Mouse (Mus musculus): ENCODE data around the gene Ift43.

Ift43 gene

DNA sequence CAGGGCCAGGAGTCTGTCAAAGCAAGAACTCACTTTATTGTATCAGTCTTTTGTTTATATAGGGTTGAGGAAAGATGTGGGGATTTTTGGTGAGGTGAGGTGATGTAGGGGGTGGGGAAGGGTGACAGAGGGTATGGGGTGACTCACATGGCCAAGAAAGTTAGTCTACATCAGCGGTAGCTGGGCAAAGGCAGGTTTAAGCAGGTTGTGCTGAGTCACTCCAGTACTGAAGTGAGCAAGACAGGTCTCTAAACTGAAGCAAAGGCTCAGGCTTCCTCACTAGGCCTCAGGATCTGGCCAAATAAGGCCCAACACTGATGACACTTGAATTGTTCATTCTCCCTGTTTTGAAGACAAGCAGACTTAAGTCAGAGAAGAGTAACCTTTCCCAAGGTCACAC lies 60.0 kb downstream of the Ift43 start:
- no peak for TF ChIP-seq NANOG (IDR thresholded peaks at IDR 0.05; ENCODE audit: borderline replicate concordance, low read length)
- no peak for TF ChIP-seq CTCF (conservative IDR thresholded peaks at IDR 0.05; ENCODE audit: low read length)
- no peak for TF ChIP-seq POU5F1 (IDR thresholded peaks at IDR 0.05; ENCODE audit: borderline replicate concordance, low read length)
- H3K27me3 ChIP-seq (ENCODE audit: insufficient read depth, low read length), result no peaks in the 10 kb centered on the region
- H3K4me3 ChIP-seq (replicated peaks; ENCODE audit: low read length), result no peak overlapping the region
- H3K36me3 ChIP-seq (ENCODE audit: insufficient read depth, low read length), result no peaks in the 10 kb centered on the region
- H3K4me1 ChIP-seq (replicated peaks; ENCODE audit: low read depth, low read length), result peaks cover 34% of the 10 kb centered on the region
- H3K9me3 ChIP-seq (ENCODE audit: low read length), result peaks cover 5% of the 10 kb centered on the region; the same call in 1 of the 2 replicates

- H3K4me1 ChIP-seq (replicated peaks; ENCODE audit: low read depth, low read length), result peaks cover 34% of the 10 kb centered on the region
- H3K9me3 ChIP-seq (ENCODE audit: low read length), result no peaks in the 10 kb centered on the region
- H3K27me3 ChIP-seq (ENCODE audit: insufficient read depth, low read length), result peaks cover 9% of the 10 kb centered on the region; the same call in 1 of the 2 replicates
- H3K36me3 ChIP-seq (ENCODE audit: insufficient read depth, low read length), result no peaks in the 10 kb centered on the region
- no peak overlapping the region for H3K4me3 ChIP-seq (replicated peaks; ENCODE audit: low read length)
- TF ChIP-seq CTCF (conservative IDR thresholded peaks at IDR 0.05; ENCODE audit: low read length), result no peak
These were observed 63.9 kb downstream of the Ift43 start for GRCm38 (mm10) chr12:86146246-86146645.

GRCm38 (mm10) chr12:86148271-86148670 lies 65.9 kb downstream of the Ift43 start:
- TF ChIP-seq NANOG (IDR thresholded peaks at IDR 0.05; ENCODE audit: borderline replicate concordance, low read length) (no peak), POU5F1 (IDR thresholded peaks at IDR 0.05; ENCODE audit: borderline replicate concordance, low read length) (no peak), CTCF (conservative IDR thresholded peaks at IDR 0.05; ENCODE audit: low read length) (no peak)
- Histone ChIP-seq H3K36me3 (ENCODE audit: insufficient read depth, low read length) (no peaks in the 10 kb centered on the region), H3K4me1 (replicated peaks; ENCODE audit: low read depth, low read length) (peaks cover 32% of the 10 kb centered on the region), H3K9me3 (ENCODE audit: low read length) (no peaks in the 10 kb centered on the region), H3K27me3 (ENCODE audit: insufficient read depth, low read length) (peaks cover 11% of the 10 kb centered on the region; the same call in 1 of the 2 replicates), H3K4me3 (replicated peaks; ENCODE audit: low read length) (no peak overlapping the region)

DNA sequence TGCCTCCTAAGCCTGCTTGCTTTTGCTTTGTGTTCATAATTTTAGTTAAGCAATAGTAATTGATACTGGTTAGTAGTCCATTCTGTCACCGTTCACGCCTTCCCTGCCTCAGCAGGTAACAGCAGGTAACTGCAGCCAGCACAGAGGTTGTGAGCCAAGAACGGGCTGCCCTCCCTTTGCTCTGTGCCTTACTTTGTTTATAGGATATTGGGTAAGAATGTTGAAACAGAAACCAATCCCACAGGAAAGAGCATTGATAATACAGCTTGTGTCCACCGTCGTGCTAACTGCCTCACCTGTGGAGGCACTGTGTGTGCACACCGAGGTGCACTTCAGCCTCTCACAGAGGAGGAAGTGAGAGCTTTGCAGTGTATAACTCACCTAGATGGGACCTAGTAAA lies 66.7 kb downstream of the Ift43 start:
- no peak overlapping the region for H3K4me3 ChIP-seq (replicated peaks; ENCODE audit: low read length)
- peaks cover 23% of the 10 kb centered on the region for H3K4me1 ChIP-seq (replicated peaks; ENCODE audit: low read depth, low read length)
- no peaks in the 10 kb centered on the region for H3K9me3 ChIP-seq (ENCODE audit: low read length)
- peaks cover 11% of the 10 kb centered on the region; the same call in 1 of the 2 replicates for H3K27me3 ChIP-seq (ENCODE audit: insufficient read depth, low read length)
- H3K36me3 ChIP-seq (ENCODE audit: insufficient read depth, low read length), result no peaks in the 10 kb centered on the region
- TF ChIP-seq NANOG (IDR thresholded peaks at IDR 0.05; ENCODE audit: borderline replicate concordance, low read length) (no peak), POU5F1 (IDR thresholded peaks at IDR 0.05; ENCODE audit: borderline replicate concordance, low read length) (no peak), CTCF (conservative IDR thresholded peaks at IDR 0.05; ENCODE audit: low read length) (no peak)

DNA sequence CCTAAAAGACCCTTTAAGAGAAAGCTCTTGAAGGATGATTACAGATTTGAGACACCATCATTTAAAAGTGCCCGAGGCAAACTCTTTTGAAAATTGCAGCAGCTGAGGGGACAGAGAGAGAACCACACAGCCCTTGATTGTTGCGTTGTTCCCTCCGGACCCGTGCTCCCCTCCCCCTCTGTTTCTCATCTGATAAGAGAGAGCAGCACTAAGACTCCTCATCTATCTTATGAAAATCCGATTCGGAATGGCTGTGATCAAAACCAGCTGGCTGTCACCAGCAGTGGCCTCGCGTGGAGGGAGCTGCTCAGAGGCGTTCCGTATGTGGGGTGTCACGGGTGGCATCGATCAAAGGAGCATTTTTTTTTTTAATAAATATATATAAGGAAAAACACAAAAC lies 69.6 kb downstream of the Ift43 start:
- no peak for TF ChIP-seq NANOG (IDR thresholded peaks at IDR 0.05; ENCODE audit: borderline replicate concordance, low read length)
- no peak overlapping the region for H3K4me3 ChIP-seq (replicated peaks; ENCODE audit: low read length)
- peaks cover 8% of the 10 kb centered on the region for H3K4me1 ChIP-seq (replicated peaks; ENCODE audit: low read depth, low read length)
- H3K9me3 ChIP-seq (ENCODE audit: low read length), result no peaks in the 10 kb centered on the region
- peaks cover 14% of the 10 kb centered on the region for H3K27me3 ChIP-seq (ENCODE audit: insufficient read depth, low read length)
- no peaks in the 10 kb centered on the region for H3K36me3 ChIP-seq (ENCODE audit: insufficient read depth, low read length)

DNA sequence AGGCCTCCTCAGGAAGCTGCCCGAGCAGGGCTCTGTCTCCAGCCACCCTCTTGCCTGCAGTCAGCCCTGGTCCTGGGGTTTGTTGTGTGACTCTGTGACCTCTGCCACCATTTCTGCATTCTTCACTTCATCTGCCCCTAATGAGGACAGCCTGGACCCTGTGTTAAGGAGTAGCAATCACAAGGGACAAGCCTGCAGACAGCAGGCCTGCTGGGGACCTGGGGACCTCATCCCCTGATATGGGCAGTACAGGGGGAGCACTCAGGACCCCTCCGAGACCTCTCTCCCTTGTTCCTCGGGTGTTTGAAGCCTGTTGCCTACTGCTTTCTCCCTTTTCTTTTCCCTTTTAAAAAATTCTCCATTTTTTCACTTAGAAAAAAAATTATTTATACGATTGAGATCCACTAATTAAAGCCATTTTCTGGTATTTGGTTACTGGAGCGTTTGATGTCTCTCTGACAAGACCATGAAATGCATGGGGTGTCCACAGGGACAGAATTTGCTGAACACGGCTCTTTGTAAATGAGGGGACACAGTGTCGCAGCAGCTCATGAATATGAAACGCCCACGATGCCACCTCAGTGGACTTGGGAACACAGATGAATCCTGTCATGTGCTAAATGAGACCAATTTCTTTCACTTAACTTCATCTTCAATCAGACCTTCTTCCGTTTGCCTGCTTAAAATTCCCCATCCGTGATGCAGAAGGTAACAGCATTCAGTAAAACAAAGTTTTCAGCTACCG lies 71.0 kb downstream of the Ift43 start:
- TF ChIP-seq POU5F1 (IDR thresholded peaks at IDR 0.05; ENCODE audit: borderline replicate concordance, low read length) (no peak), NANOG (IDR thresholded peaks at IDR 0.05; ENCODE audit: borderline replicate concordance, low read length) (no peak), CTCF (conservative IDR thresholded peaks at IDR 0.05; ENCODE audit: low read length) (no peak)
- Histone ChIP-seq H3K4me1 (replicated peaks; ENCODE audit: low read depth, low read length) (peaks cover 22% of the 10 kb centered on the region), H3K9me3 (ENCODE audit: low read length) (no peaks in the 10 kb centered on the region), H3K36me3 (ENCODE audit: insufficient read depth, low read length) (no peaks in the 10 kb centered on the region), H3K27me3 (ENCODE audit: insufficient read depth, low read length) (peaks cover 19% of the 10 kb centered on the region), H3K4me3 (replicated peaks; ENCODE audit: low read length) (no peak overlapping the region)

- peaks cover 21% of the 10 kb centered on the region for H3K27me3 ChIP-seq (ENCODE audit: insufficient read depth, low read length)
- peaks cover 28% of the 10 kb centered on the region for H3K4me1 ChIP-seq (replicated peaks; ENCODE audit: low read depth, low read length)
- TF ChIP-seq POU5F1 (IDR thresholded peaks at IDR 0.05; ENCODE audit: borderline replicate concordance, low read length) (no peak), CTCF (conservative IDR thresholded peaks at IDR 0.05; ENCODE audit: low read length) (no peak), NANOG (IDR thresholded peaks at IDR 0.05; ENCODE audit: borderline replicate concordance, low read length) (no peak)
- no peaks in the 10 kb centered on the region for H3K36me3 ChIP-seq (ENCODE audit: insufficient read depth, low read length)
- H3K9me3 ChIP-seq (ENCODE audit: low read length), result peaks cover under 1% of the 10 kb centered on the region; the same call in 1 of the 2 replicates
- H3K4me3 ChIP-seq (replicated peaks; ENCODE audit: low read length), result no peak overlapping the region
These were observed 72.8 kb downstream of the Ift43 start for GRCm38 (mm10) chr12:86155176-86155575.

GRCm38 (mm10) chr12:86157166-86157565 lies 74.8 kb downstream of the Ift43 start:
- Histone ChIP-seq H3K9me3 (ENCODE audit: low read length) (peaks cover 15% of the 10 kb centered on the region), H3K4me3 (replicated peaks; ENCODE audit: low read length) (no peak overlapping the region), H3K27me3 (ENCODE audit: insufficient read depth, low read length) (peaks cover 17% of the 10 kb centered on the region), H3K36me3 (ENCODE audit: insufficient read depth, low read length) (0 out of 2 replicates have a peak, but pooled peaks cover 5% of the 10 kb centered on the region), H3K4me1 (replicated peaks; ENCODE audit: low read depth, low read length) (peaks cover 35% of the 10 kb centered on the region)
- TF ChIP-seq POU5F1 (IDR thresholded peaks at IDR 0.05; ENCODE audit: borderline replicate concordance, low read length) (no peak), CTCF (conservative IDR thresholded peaks at IDR 0.05; ENCODE audit: low read length) (no peak), NANOG (IDR thresholded peaks at IDR 0.05; ENCODE audit: borderline replicate concordance, low read length) (no peak)
